Mouse (Mus musculus): ENCODE measurements around the gene Vmn2r30.
"Not testable (repeated sequence)": the region's sequence is repeated elsewhere in the genome, so short reads cannot be mapped to it uniquely, and the experiment has no call there.

- TF ChIP-seq CTCF (conservative IDR thresholded peaks at IDR 0.05; ENCODE audit: low read length); NANOG (IDR thresholded peaks at IDR 0.05; ENCODE audit: borderline replicate concordance, low read length): not testable (repeated sequence)
Measured at GRCm38 (mm10) chr7:7277556-7277955, 59.9 kb downstream of the Vmn2r30 start.
